Mouse (Mus musculus) midbrain, postnatal 0 days (tissue): ENCODE measurements around the gene Smad5. TPM values are rescaled to one million over a fixed set of nuclear protein-coding genes. Genes with fewer than 3 reads are reported as not detected.

Experiments used
- ATAC-seq: fragments of 200-750 bp; cut with Nextera tagmentation; 2 replicates; pipeline ENCODE4 v1.8.0; 2017; ENCODE audit warnings: moderate number of reproducible peaks, mild to moderate bottlenecking, moderate TSS enrichment, moderate library complexity; ENCODE audit not compliant: low FRiP score
- DNase-seq: peaks from one replicate; pipeline ENCODE4 v3.0.0-alpha.2; 2015; ENCODE audit warnings: low spot score
- H3K27ac ChIP-seq: fragments of 300-500 bp; sonication (generic); 2 replicates; pipeline ENCODE4 v1.5.1; 2014; ENCODE audit warnings: low read depth, mild to moderate bottlenecking, low read length, mixed read lengths
- H3K27me3 ChIP-seq: fragments of 300-500 bp; sonication (generic); 2 replicates; pipeline ENCODE4 v1.6.1; 2014; ENCODE audit warnings: low read length, control low read depth, mixed read lengths; ENCODE audit not compliant: insufficient read depth
- H3K36me3 ChIP-seq: fragments of 300-500 bp; sonication (generic); 2 replicates; pipeline ENCODE4 v1.6.1; 2014; ENCODE audit warnings: low read length, control low read depth, mixed read lengths; ENCODE audit not compliant: insufficient read depth
- H3K4me1 ChIP-seq: fragments of 300-500 bp; sonication (generic); 2 replicates; pipeline ENCODE4 v1.6.1; 2014; ENCODE audit warnings: mild to moderate bottlenecking, control low read depth, antibody characterized with exemption, low read length, mixed read lengths; ENCODE audit not compliant: insufficient read depth
- H3K4me2 ChIP-seq: fragments of 300-500 bp; sonication (generic); 2 replicates; pipeline ENCODE4 v1.6.1; 2014; ENCODE audit warnings: low read depth, mild to moderate bottlenecking, low read length, mixed read lengths; ENCODE audit not compliant: poor library complexity, severe bottlenecking
- H3K4me3 ChIP-seq: fragments of 300-500 bp; sonication (generic); 2 replicates; pipeline ENCODE4 v1.5.1; 2014; ENCODE audit warnings: low read depth, mild to moderate bottlenecking, low read length, moderate library complexity
- H3K9ac ChIP-seq: fragments of 300-500 bp; sonication (generic); replicated peaks from 2 replicates; pipeline ENCODE4 v1.6.1; 2014; ENCODE audit warnings: mild to moderate bottlenecking, low read length, moderate library complexity, mixed read lengths; ENCODE audit not compliant: poor library complexity, severe bottlenecking
- H3K9me3 ChIP-seq: fragments of 300-500 bp; sonication (generic); 2 replicates; pipeline ENCODE4 v1.6.1; 2016; ENCODE audit warnings: low read length, control low read depth
- CTCF ChIP-seq: IDR thresholded peaks from 2 replicates; pipeline ENCODE4 v1.5.1; 2016; ENCODE audit warnings: antibody characterized with exemption, mild to moderate bottlenecking
- WGBS: fragments of 180-500 bp; shearing (Covaris S2); extraction: QIAGEN DNeasy Blood & Tissue Kit; methylation state at CpG from one replicate; pipeline ENCODE4 v1.1.7; 2014; 5-methylcytosine and 5-hydroxymethylcytosine counted together
- polyA plus RNA-seq: library from polyadenylated mRNA; unstranded; fragments of >200 nt; fragmentation: Nextera tagmentation; extraction: Ambion mirVana; gene quantifications from 2 replicates; pipeline ENCODE4 v1.2.1, GENCODE M21; 2015
- total RNA-seq: library from RNA; depleted of rRNA; stranded (reverse); fragments of >200 nt; gene quantifications from 2 replicates; pipeline ENCODE4 v1.2.3, GENCODE M21; 2014; rRNA removed

Smad5 gene
- total and polyA plus RNA-seq, 2 experiments from 2014 or later, result 14.8 to 37.4 TPM

DNA sequence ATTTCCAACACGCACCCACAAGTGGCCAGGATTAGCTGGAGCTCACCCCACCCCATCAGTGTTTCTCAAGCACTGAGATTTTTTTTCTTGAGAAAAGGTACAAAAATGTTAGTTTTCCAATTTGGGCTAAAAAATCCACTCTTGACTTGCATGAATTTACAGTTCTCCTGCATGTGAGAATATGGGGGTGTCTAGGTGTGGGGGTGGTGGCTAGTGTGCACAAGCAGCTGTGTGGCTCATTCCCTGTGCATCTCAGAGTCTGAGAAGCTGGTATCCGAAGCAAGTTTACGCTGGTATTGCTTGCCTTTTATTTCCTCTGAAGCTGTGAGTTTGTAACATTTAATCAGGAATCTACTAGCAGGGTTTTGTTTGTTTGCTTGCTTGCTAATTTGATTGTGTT lies 87.9 kb downstream of the Smad5 start:
- WGBS, result 88% methylated on average over 3 of the region's 3 CpGs
- Histone ChIP-seq H3K27ac (no peak overlapping the region), H3K36me3 (no peaks in the 10 kb centered on the region), H3K9me3 (no peaks in the 10 kb centered on the region), H3K4me1 (0 out of 2 replicates have a peak, but pooled peaks cover 7% of the 10 kb centered on the region), H3K4me3 (no peak overlapping the region), H3K27me3 (no peaks in the 10 kb centered on the region), H3K4me2 (no peak overlapping the region), H3K9ac (no peak overlapping the region)
- no peak for DNase-seq
- no peak for TF ChIP-seq CTCF
- no peak for ATAC-seq

Other genes with a start within 250 kb of the Smad5 start
- not detected in 2 replicates for gene Il9, start 220.8 kb upstream of the Smad5 start, total RNA-seq
- gene Il9, start 220.8 kb upstream of the Smad5 start, polyA plus RNA-seq, result not detected in 2 replicates
- 5.5 and 7.2 TPM in 2 replicates for gene Fbxl21, start 180.5 kb upstream of the Smad5 start, total RNA-seq
- 3.4 and 4.3 TPM in 2 replicates for gene Fbxl21, start 180.5 kb upstream of the Smad5 start, polyA plus RNA-seq
- not detected in 2 replicates for gene Lect2, start 154.5 kb upstream of the Smad5 start, total RNA-seq
- gene Lect2, start 154.5 kb upstream of the Smad5 start, polyA plus RNA-seq, result not detected in 2 replicates
- gene Tgfbi, start 93.5 kb upstream of the Smad5 start, total RNA-seq, result 6.3 and 7.5 TPM in 2 replicates
- gene Tgfbi, start 93.5 kb upstream of the Smad5 start, polyA plus RNA-seq, result 3.0 and 3.4 TPM in 2 replicates
- 7.9 and 11.3 TPM in 2 replicates for gene Gm45623, start 50.8 kb downstream of the Smad5 start, total RNA-seq
- 2.0 and 2.2 TPM in 2 replicates for gene Gm45623, start 50.8 kb downstream of the Smad5 start, polyA plus RNA-seq
- gene Trpc7, start 193.0 kb downstream of the Smad5 start, total RNA-seq, result 7.9 and 8.3 TPM in 2 replicates
- gene Trpc7, start 193.0 kb downstream of the Smad5 start, polyA plus RNA-seq, result 4.0 and 4.7 TPM in 2 replicates